Mouse (Mus musculus): ENCODE measurements around the gene Kcnv2.

DNA sequence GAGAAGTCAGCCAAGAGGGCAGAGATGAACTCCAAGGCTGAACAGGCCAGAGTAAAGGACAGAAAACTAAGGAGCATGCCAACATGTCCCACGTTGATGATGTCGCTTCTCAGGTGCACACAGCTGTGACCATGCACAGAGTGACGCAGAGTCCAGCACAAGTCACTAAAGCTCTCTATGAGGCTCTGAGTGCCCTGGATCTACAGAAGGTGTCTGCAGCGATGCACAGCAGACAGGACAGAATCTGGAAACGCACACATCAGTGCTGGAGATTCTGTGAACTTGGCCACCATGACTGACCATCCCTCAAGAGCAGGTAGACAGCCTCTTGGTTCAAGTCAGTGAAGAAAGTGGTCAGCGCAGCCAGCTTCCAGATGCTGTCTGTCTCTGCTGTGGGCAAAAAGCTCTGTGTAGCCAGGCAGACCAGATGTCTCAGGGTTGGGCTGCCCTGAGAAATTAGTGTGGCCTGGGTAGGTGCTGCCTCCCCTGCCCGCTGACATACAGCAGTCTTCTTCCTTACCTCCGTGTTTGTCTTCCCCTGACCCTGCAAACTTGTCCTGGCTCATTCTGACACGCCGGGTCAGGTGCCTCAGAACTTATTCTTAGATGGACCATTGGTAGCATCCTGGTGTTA is 43.8 kb downstream of the Kcnv2 start:
- no peak for TF ChIP-seq CTCF (IDR thresholded peaks at IDR 0.05 in 2 of 3, conservative IDR thresholded peaks at IDR 0.05 in 1 of 3; ENCODE audit: control insufficient read depth in 1 of 3, insufficient read depth in 1 of 3, low read depth in 2 of 3, low read length in 3 of 3, poor library complexity in 1 of 3, severe bottlenecking in 1 of 3)
- no peak for TF ChIP-seq TAL1 (IDR thresholded peaks at IDR 0.05; ENCODE audit: low read length)
- no peak for TF ChIP-seq ETS1 (IDR thresholded peaks at IDR 0.05; ENCODE audit: low read depth, low read length)
- TF ChIP-seq SIN3A (IDR thresholded peaks at IDR 0.05; ENCODE audit: low read length), result no peak
- TF ChIP-seq POLR2A (IDR thresholded peaks at IDR 0.05; ENCODE audit: control insufficient read depth in 1 of 2, insufficient read depth in 1 of 2, low read depth in 1 of 2, low read length in 2 of 2, poor library complexity in 1 of 2), result no peak
